Mouse (Mus musculus) layer of hippocampus, adult 2 months (tissue): ENCODE measurements around the gene Cpsf6. TPM values are rescaled to one million over a fixed set of nuclear protein-coding genes. Genes with fewer than 3 reads are reported as not detected.

Experiments
- DNase-seq, 2 experiments: peaks; one replicate each; pipeline ENCODE4 v3.0.0; 2022; ENCODE audit warnings: low spot score in 2 of 2
- H3K27ac ChIP-seq: fragments of 200-600 bp; 2 replicates; pipeline ENCODE4 v1.8.1; 2022
- H3K4me3 ChIP-seq: fragments of 200-600 bp; 2 replicates; pipeline ENCODE4 v1.8.1; 2022; ENCODE audit warnings: mild to moderate bottlenecking
- CTCF ChIP-seq: fragments of 200-600 bp; conservative IDR thresholded peaks from 2 replicates; pipeline ENCODE4 v1.8.1; 2022; ENCODE audit warnings: antibody characterized with exemption, mild to moderate bottlenecking, moderate library complexity
- total RNA-seq, 2 experiments: library from RNA; stranded (reverse); gene quantifications; 2 replicates each; pipeline ENCODE4 v1.2.3; 2021

Cpsf6 gene
- total RNA-seq, 2 experiments from 2014 or later: 111 to 116 TPM

GRCm38 (mm10) chr10:117299901-117300520 lies 79.8 kb downstream of the Cpsf6 start:
- Histone ChIP-seq H3K27ac (no peak overlapping the region), H3K4me3 (no peak overlapping the region)
- no peak for TF ChIP-seq CTCF
- no peak for DNase-seq

- H3K4me3 ChIP-seq: no peak overlapping the region
- H3K27ac ChIP-seq: no peak overlapping the region
- DNase-seq: no peak
- no peak for TF ChIP-seq CTCF
Measured at GRCm38 (mm10) chr10:117299106-117299505, 80.7 kb downstream of the Cpsf6 start.

- no peak overlapping the region for H3K27ac ChIP-seq
- no peak overlapping the region for H3K4me3 ChIP-seq
- TF ChIP-seq CTCF: no peak
- DNase-seq: no peak
Measured at GRCm38 (mm10) chr10:117298336-117298735, 81.5 kb downstream of the Cpsf6 start.

Other genes starting within 250 kb of the Cpsf6 start
- gene Frs2, start 231.5 kb downstream of the Cpsf6 start, total RNA-seq: 10 to 100 TPM; 36.3 to 37.5 TPM
- 10 to 100 TPM; 45.2 to 49.3 TPM for gene Yeats4, start 155.5 kb downstream of the Cpsf6 start, total RNA-seq
- not detected for gene 9530003J23Rik, start 141.3 kb downstream of the Cpsf6 start, total RNA-seq
- gene Lyz2, start 97.7 kb downstream of the Cpsf6 start, total RNA-seq: 10 to 100 TPM; 11.5 to 14.1 TPM
- 1 to 10 TPM in 1 of 2 experiments, under 1 TPM in 1; 0.86 to 1.3 TPM for gene Lyz1, start 87.1 kb downstream of the Cpsf6 start, total RNA-seq
- gene Cpm, start 249.5 kb upstream of the Cpsf6 start, total RNA-seq: 1 to 10 TPM; 8.5 to 9.7 TPM